Comparison of ENCODE assay signal across 9 mouse cellular contexts in genomic region chr10:127721671-127722418, GRCm38 (mm10). TPM values are rescaled to one million over a fixed set of nuclear protein-coding genes. Genes with fewer than 3 reads are reported as not detected.
A peak's percentile ranks its signal among the peaks of the same experiment; 100 is the strongest.
DNase-seq lines count a peak whose midpoint lies in the region; ATAC-seq and TF ChIP-seq lines count a peak whose summit lies in the region.
"Had no signal": no experiment of that assay in that cellular context is flagged by ENCODE, and none has a peak within 500 bp of the region (broad histone marks: within the 10 kb centered on the region; RNA-seq: fewer than 3 reads in every experiment).

No protein-coding gene starts in this region.

- no peaks in the 10 kb centered on the region for H3K36me3 ChIP-seq in forebrain, embryonic 10.5 days (replicated peaks)
- H3K36me3 ChIP-seq in hindbrain, embryonic 12.5 days = no peaks in the 10 kb centered on the region
- no peaks in the 10 kb centered on the region for H3K36me3 ChIP-seq in midbrain, postnatal 0 days (ENCODE audit: insufficient read depth, low read length)

- H3K9ac ChIP-seq in hindbrain, embryonic 12.5 days = peak overlapping the region; percentile 46; the same call in 1 of the 2 replicates
- H3K9ac ChIP-seq in midbrain, postnatal 0 days (replicated peaks; ENCODE audit: low read length, poor library complexity, severe bottlenecking) = peak overlapping the region; percentile 44; the same call in 1 of the 2 replicates

- H3K9me3 ChIP-seq in forebrain, embryonic 10.5 days = no peaks in the 10 kb centered on the region
- H3K9me3 ChIP-seq in hindbrain, embryonic 12.5 days (replicated peaks) = no peaks in the 10 kb centered on the region
- no peaks in the 10 kb centered on the region for H3K9me3 ChIP-seq in midbrain, postnatal 0 days (ENCODE audit: low read length)

- H3K27ac ChIP-seq in forebrain, embryonic 10.5 days = peak overlapping the region; percentile 53
- H3K27ac ChIP-seq in hindbrain, embryonic 12.5 days = peak overlapping the region; percentile 40; the same call in 1 of the 2 replicates
- no peak overlapping the region for H3K27ac ChIP-seq in midbrain, postnatal 0 days (ENCODE audit: low read depth, low read length)

- 13% methylated on average over 20 of the region's 20 CpGs for WGBS in forebrain, embryonic 10.5 days
- 15% methylated on average over 20 of the region's 20 CpGs for WGBS in hindbrain, embryonic 12.5 days
- 11% methylated on average over 20 of the region's 20 CpGs for WGBS in midbrain, postnatal 0 days

- peak overlapping the region; percentile 33 for H3K4me3 ChIP-seq in forebrain, embryonic 10.5 days
- H3K4me3 ChIP-seq in hindbrain, embryonic 12.5 days = no peak overlapping the region
- no peak overlapping the region for H3K4me3 ChIP-seq in midbrain, postnatal 0 days (ENCODE audit: low read depth, low read length)

- peak overlapping the region; percentile 42 for H3K4me2 ChIP-seq in hindbrain, embryonic 12.5 days (replicated peaks)
- H3K4me2 ChIP-seq in midbrain, postnatal 0 days (ENCODE audit: low read depth, low read length, poor library complexity, severe bottlenecking) = 0 out of 2 replicates have a peak overlapping the region, but pooled peaks have one; percentile 3

- peaks cover 49% of the 10 kb centered on the region for H3K4me1 ChIP-seq in forebrain, embryonic 10.5 days
- peaks cover 18% of the 10 kb centered on the region for H3K4me1 ChIP-seq in hindbrain, embryonic 12.5 days
- H3K4me1 ChIP-seq in midbrain, postnatal 0 days (ENCODE audit: insufficient read depth, low read length) = 0 out of 2 replicates have a peak, but pooled peaks cover 3% of the 10 kb centered on the region

- TF ChIP-seq CTCF in midbrain, postnatal 0 days (IDR thresholded peaks at IDR 0.05) = no peak

- peaks cover 88% of the 10 kb centered on the region for H3K27me3 ChIP-seq in forebrain, embryonic 10.5 days (ENCODE audit: poor library complexity, severe bottlenecking)
- H3K27me3 ChIP-seq in hindbrain, embryonic 12.5 days = peaks cover 17% of the 10 kb centered on the region
- H3K27me3 ChIP-seq in midbrain, postnatal 0 days (ENCODE audit: insufficient read depth, low read length) = peaks cover 5% of the 10 kb centered on the region; the same call in 1 of the 2 replicates

- DNase-seq in layer of hippocampus, adult 18-20 months (ENCODE audit: low spot score in 2 of 2) = peak; percentile 16 to 57
- DNase-seq in layer of hippocampus, postnatal 14 days (ENCODE audit: low spot score in 2 of 2) = no peak
- no peak for DNase-seq in forebrain, embryonic 10.5 days (ENCODE audit: extremely low spot score, low spot score)
- no peak for DNase-seq in midbrain, postnatal 0 days (ENCODE audit: low spot score)
- DNase-seq in natural killer cell, adult 2 months (ENCODE audit: low spot score in 2 of 2) = no peak
- no peak for DNase-seq in cerebellum, adult 11 months
- no peak for DNase-seq in urinary bladder, adult 2 months (ENCODE audit: low spot score)
- DNase-seq: cerebellum, adult 9-10 months had no signal

- peak; percentile 69 for ATAC-seq in hindbrain, embryonic 12.5 days (ENCODE audit: low FRiP score)
- no peak for ATAC-seq in midbrain, postnatal 0 days (ENCODE audit: low FRiP score)

RNA-seq across cellular contexts. Expression of gene Tac2, which starts 2.4 kb away (rescaled TPM):
- 1 to 10 TPM; 3.8 to 6.9 TPM for total RNA-seq in layer of hippocampus, adult 18-20 months (2021)
- 1 to 10 TPM; 5.2 to 6.3 TPM for total RNA-seq in layer of hippocampus, postnatal 14 days (2021)
- polyA plus RNA-seq in forebrain, embryonic 10.5 days (2016; fragmentation: Nextera tagmentation; extraction: Ambion mirVana) = not detected in 2 replicates
- polyA plus RNA-seq in hindbrain, embryonic 12.5 days (2016; fragmentation: Nextera tagmentation; extraction: Ambion mirVana) = not detected in 2 replicates
- total RNA-seq in midbrain, postnatal 0 days (2014; rRNA removed) = 0.27 TPM in 1 of 2 replicates, not detected in the other
- 2.0 and 4.5 TPM in 2 replicates for polyA plus RNA-seq in midbrain, postnatal 0 days (2015; fragmentation: Nextera tagmentation; extraction: Ambion mirVana)
- polyA plus RNA-seq in urinary bladder, adult 2 months (2012; rRNA removed) = not detected in 2 replicates

RNA-seq across cellular contexts. Expression of gene Myo1a, which starts 16.9 kb away (rescaled TPM):
- total RNA-seq in layer of hippocampus, adult 18-20 months (2021) = 1 to 10 TPM in 1 of 2 experiments, under 1 TPM in 1; 0.79 to 1.7 TPM
- total RNA-seq in layer of hippocampus, postnatal 14 days (2021) = under 1 TPM; 0.48 to 0.76 TPM
- 0.40 and 0.44 TPM in 2 replicates for polyA plus RNA-seq in forebrain, embryonic 10.5 days (2016; fragmentation: Nextera tagmentation; extraction: Ambion mirVana)
- polyA plus RNA-seq in hindbrain, embryonic 12.5 days (2016; fragmentation: Nextera tagmentation; extraction: Ambion mirVana) = 0.33 and 0.67 TPM in 2 replicates
- total RNA-seq in midbrain, postnatal 0 days (2014; rRNA removed) = 0.57 and 0.77 TPM in 2 replicates
- 0.13 and 0.15 TPM in 2 replicates for polyA plus RNA-seq in midbrain, postnatal 0 days (2015; fragmentation: Nextera tagmentation; extraction: Ambion mirVana)
- 0.22 and 0.39 TPM in 2 replicates for polyA plus RNA-seq in urinary bladder, adult 2 months (2012; rRNA removed)

RNA-seq across cellular contexts. Expression of gene Zbtb39, which starts 17.5 kb away (rescaled TPM):
- 10 to 100 TPM; 11.2 to 11.8 TPM for total RNA-seq in layer of hippocampus, adult 18-20 months (2021)
- 1 to 10 TPM; 9.1 to 9.5 TPM for total RNA-seq in layer of hippocampus, postnatal 14 days (2021)
- polyA plus RNA-seq in forebrain, embryonic 10.5 days (2016; fragmentation: Nextera tagmentation; extraction: Ambion mirVana) = 4.4 and 5.3 TPM in 2 replicates
- 5.2 and 5.3 TPM in 2 replicates for polyA plus RNA-seq in hindbrain, embryonic 12.5 days (2016; fragmentation: Nextera tagmentation; extraction: Ambion mirVana)
- total RNA-seq in midbrain, postnatal 0 days (2014; rRNA removed) = 13.6 and 15.2 TPM in 2 replicates
- 3.0 and 3.1 TPM in 2 replicates for polyA plus RNA-seq in midbrain, postnatal 0 days (2015; fragmentation: Nextera tagmentation; extraction: Ambion mirVana)
- polyA plus RNA-seq in urinary bladder, adult 2 months (2012; rRNA removed) = 6.1 and 7.6 TPM in 2 replicates

RNA-seq across cellular contexts. Expression of gene Gpr182, which starts 29.7 kb away (rescaled TPM):
- 1 to 10 TPM in 1 of 2 experiments, under 1 TPM in 1; 0.99 to 1.2 TPM for total RNA-seq in layer of hippocampus, adult 18-20 months (2021)
- 1 to 10 TPM; 1.6 TPM for total RNA-seq in layer of hippocampus, postnatal 14 days (2021)
- 0.30 and 0.44 TPM in 2 replicates for polyA plus RNA-seq in forebrain, embryonic 10.5 days (2016; fragmentation: Nextera tagmentation; extraction: Ambion mirVana)
- 0.61 and 0.70 TPM in 2 replicates for polyA plus RNA-seq in hindbrain, embryonic 12.5 days (2016; fragmentation: Nextera tagmentation; extraction: Ambion mirVana)
- total RNA-seq in midbrain, postnatal 0 days (2014; rRNA removed) = 1.6 and 3.2 TPM in 2 replicates
- 1.8 and 2.7 TPM in 2 replicates for polyA plus RNA-seq in midbrain, postnatal 0 days (2015; fragmentation: Nextera tagmentation; extraction: Ambion mirVana)
- polyA plus RNA-seq in urinary bladder, adult 2 months (2012; rRNA removed) = 1.2 and 1.8 TPM in 2 replicates

RNA-seq across cellular contexts. Expression of gene Rdh1, which starts 37.7 kb away (rescaled TPM):
- total RNA-seq in layer of hippocampus, adult 18-20 months (2021) = under 1 TPM in 1 of 2 experiments, not detected in 1; 0.15 TPM
- under 1 TPM; 0.09 to 0.24 TPM for total RNA-seq in layer of hippocampus, postnatal 14 days (2021)
- polyA plus RNA-seq in forebrain, embryonic 10.5 days (2016; fragmentation: Nextera tagmentation; extraction: Ambion mirVana) = not detected in 2 replicates
- 0.05 TPM in 1 of 2 replicates, not detected in the other for polyA plus RNA-seq in hindbrain, embryonic 12.5 days (2016; fragmentation: Nextera tagmentation; extraction: Ambion mirVana)
- total RNA-seq in midbrain, postnatal 0 days (2014; rRNA removed) = 0.11 TPM in 1 of 2 replicates, not detected in the other
- polyA plus RNA-seq in midbrain, postnatal 0 days (2015; fragmentation: Nextera tagmentation; extraction: Ambion mirVana) = 0.05 TPM in 1 of 2 replicates, not detected in the other
- polyA plus RNA-seq in urinary bladder, adult 2 months (2012; rRNA removed) = 0.03 and 0.09 TPM in 2 replicates

Comparison
In these comparisons a context has a peak if more than half of its experiments do, and no peak if none do; other contexts are left out.
1. DNase-seq: peak in layer of hippocampus, adult 18-20 months (2 of 2); none in layer of hippocampus, postnatal 14 days (0 of 2), forebrain, embryonic 10.5 days (single experiment), midbrain, postnatal 0 days (single experiment), natural killer cell, adult 2 months (0 of 2), cerebellum, adult 11 months (single experiment) and urinary bladder, adult 2 months (single experiment).